Mouse (Mus musculus) embryonic facial prominence, embryonic 11.5 days (tissue): ENCODE measurements at regions not wholly inside any gene's neighbourhood (a gene's known extent, or its start where the extent isn't known, plus 50 kb on each side); places are given as distances from the start of the nearest gene placed in this dataset. TPM values are rescaled to one million over a fixed set of nuclear protein-coding genes. Genes with fewer than 3 reads are reported as not detected.

Experiments
- ATAC-seq: fragments of 200-750 bp; cut with Nextera tagmentation; replicated peaks from 2 replicates; pipeline ENCODE4 v1.8.0; 2017; ENCODE audit warnings: low read depth; ENCODE audit not compliant: insufficient number of reproducible peaks, low FRiP score, low TSS enrichment
- DNase-seq: peaks from one replicate; pipeline ENCODE4 v3.0.0-alpha.2; 2015; ENCODE audit warnings: low spot score
- H3K27ac ChIP-seq: fragments of 300-500 bp; sonication (generic); replicated peaks from 2 replicates; pipeline ENCODE4 v1.5.1; 2014; ENCODE audit warnings: mild to moderate bottlenecking, low read depth, low read length, control low read depth
- H3K27me3 ChIP-seq: fragments of 300-500 bp; sonication (generic); 2 replicates; pipeline ENCODE4 v1.6.1; 2014; ENCODE audit warnings: mild to moderate bottlenecking, low read length, moderate library complexity, mixed read lengths; ENCODE audit not compliant: control insufficient read depth, insufficient read depth
- H3K36me3 ChIP-seq: fragments of 300-500 bp; sonication (generic); replicated peaks from 2 replicates; pipeline ENCODE4 v1.6.1; 2014; ENCODE audit warnings: low read depth, mild to moderate bottlenecking, low read length, moderate library complexity, mixed read lengths; ENCODE audit not compliant: control insufficient read depth, insufficient read depth
- H3K4me1 ChIP-seq: fragments of 300-500 bp; sonication (generic); 2 replicates; pipeline ENCODE4 v1.6.1; 2014; ENCODE audit warnings: low read length, mixed read lengths; ENCODE audit not compliant: control insufficient read depth, insufficient read depth
- H3K4me2 ChIP-seq: fragments of 300-500 bp; sonication (generic); 2 replicates; pipeline ENCODE4 v1.6.1; 2014; ENCODE audit warnings: low read depth, mild to moderate bottlenecking, control low read depth, low read length, moderate library complexity
- H3K4me3 ChIP-seq: fragments of 300-500 bp; sonication (generic); 2 replicates; pipeline ENCODE4 v1.5.1; 2014; ENCODE audit warnings: low read depth, low read length, control low read depth
- H3K9ac ChIP-seq: fragments of 300-500 bp; sonication (generic); replicated peaks from 2 replicates; pipeline ENCODE4 v1.6.1; 2014; ENCODE audit warnings: mild to moderate bottlenecking, control low read depth, low read length
- H3K9me3 ChIP-seq: fragments of 300-500 bp; sonication (generic); replicated peaks from 2 replicates; pipeline ENCODE4 v1.6.1; 2016; ENCODE audit warnings: mild to moderate bottlenecking, low read length, inconsistent platforms, mixed read lengths; ENCODE audit not compliant: control insufficient read depth
- WGBS: fragments of 180-500 bp; shearing (Covaris S2); extraction: QIAGEN DNeasy Blood & Tissue Kit; methylation state at CpG from one replicate; pipeline ENCODE4 v1.1.7; 2014; 5-methylcytosine and 5-hydroxymethylcytosine counted together
- microRNA-seq: library from miRNA; unstranded; fragments of <30 nt; microRNA quantifications from one replicate; pipeline ENCODE4, GENCODE M21; 2016; ENCODE audit warnings: borderline number of aligned reads

DNA sequence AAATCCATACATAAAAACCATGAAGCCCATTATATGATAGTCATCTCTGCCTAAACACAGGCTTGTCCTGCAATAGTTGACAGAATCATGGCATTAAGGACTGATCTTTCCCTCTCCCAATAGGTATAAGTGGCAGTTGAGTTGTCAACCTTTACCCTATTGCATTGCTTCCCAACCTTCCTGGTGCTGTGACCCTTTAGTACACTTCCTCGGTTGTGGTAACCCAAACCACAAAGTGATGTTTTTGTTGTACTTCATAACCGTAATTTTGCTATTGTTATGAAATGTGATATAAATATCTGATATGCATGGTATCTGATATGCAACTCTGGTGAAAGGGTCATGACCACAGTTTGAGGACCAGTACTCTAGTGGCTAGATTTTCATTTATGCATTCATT, 61.4 kb downstream of the Gm4340 start:
- Histone ChIP-seq H3K36me3 (no peaks in the 10 kb centered on the region), H3K9me3 (no peaks in the 10 kb centered on the region), H3K9ac (no peak overlapping the region), H3K27ac (no peak overlapping the region), H3K4me1 (no peaks in the 10 kb centered on the region), H3K27me3 (no peaks in the 10 kb centered on the region), H3K4me3 (no peak overlapping the region), H3K4me2 (no peak overlapping the region)
- WGBS: 71% methylated on average over 2 of the region's 2 CpGs
- ATAC-seq: no peak
- DNase-seq: no peak

DNA sequence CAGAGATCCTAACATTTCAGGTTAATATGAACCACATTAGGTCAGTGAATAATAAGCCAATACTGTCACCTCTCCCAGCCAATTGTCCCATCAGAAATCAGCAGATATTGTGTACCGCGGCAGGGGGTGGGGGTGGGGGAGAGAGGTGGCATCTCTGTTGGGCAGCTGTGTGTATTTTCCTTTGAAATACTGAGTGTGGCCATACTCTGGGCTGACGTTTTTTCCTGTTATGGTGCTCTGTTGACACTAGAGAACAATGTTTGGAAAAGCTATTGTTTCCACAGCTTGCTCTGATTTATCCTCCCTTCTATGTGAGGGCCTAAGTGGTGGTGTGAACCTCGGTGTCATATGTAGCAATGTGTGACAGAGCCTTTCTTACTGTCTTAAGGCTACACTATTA, 81.0 kb downstream of the Gm4340 start:
- Histone ChIP-seq H3K4me3 (no peak overlapping the region), H3K4me2 (no peak overlapping the region), H3K27ac (no peak overlapping the region), H3K9me3 (no peaks in the 10 kb centered on the region), H3K9ac (no peak overlapping the region), H3K27me3 (no peaks in the 10 kb centered on the region), H3K36me3 (no peaks in the 10 kb centered on the region), H3K4me1 (no peaks in the 10 kb centered on the region)
- WGBS: 52% methylated on average over 4 of the region's 4 CpGs
- ATAC-seq (no peak), DNase-seq (peak; percentile 4)

DNA sequence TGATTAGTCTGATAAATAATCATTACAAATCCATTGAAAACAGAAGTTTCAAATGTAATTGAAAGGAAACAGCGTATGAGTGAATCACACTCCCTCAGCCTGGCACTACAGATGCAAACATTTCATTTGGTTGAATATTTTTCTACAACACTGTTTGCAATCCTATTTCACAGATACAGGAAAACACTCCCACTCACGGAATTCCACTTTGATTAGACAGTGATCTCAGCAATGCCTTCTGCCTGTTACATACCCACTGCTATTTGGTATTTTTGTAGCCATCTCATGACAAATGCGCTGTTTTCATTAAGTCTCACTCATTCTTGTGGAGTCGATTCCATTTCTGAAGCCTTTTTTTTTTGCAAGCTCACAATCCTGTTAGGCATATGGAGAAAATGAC, 105.3 kb downstream of the Gm4340 start:
- no peak overlapping the region for H3K9ac ChIP-seq

More for the DNA sequence above, 105.3 kb downstream of the Gm4340 start:
- no peaks in the 10 kb centered on the region for H3K9me3 ChIP-seq
- 89% methylated on average over 4 of the region's 4 CpGs for WGBS
- H3K4me2 ChIP-seq: no peak overlapping the region
- H3K4me3 ChIP-seq: no peak overlapping the region
- no peaks in the 10 kb centered on the region for H3K36me3 ChIP-seq
- no peak overlapping the region for H3K27ac ChIP-seq
- no peak for DNase-seq
- H3K4me1 ChIP-seq: no peaks in the 10 kb centered on the region
- ATAC-seq: no peak
- no peaks in the 10 kb centered on the region for H3K27me3 ChIP-seq

Small RNAs in the stretch of these regions (microRNA-seq; reads per million reads assigned to microRNA genes)
- not detected for gene Mir6411
